Mouse (Mus musculus) adrenal gland, postnatal 14 days (tissue): Measurements from ENCODE around the gene Fgd4. TPM values are rescaled to one million over a fixed set of nuclear protein-coding genes. Genes with fewer than 3 reads are reported as not detected.

ENCODE experiments used
- total RNA-seq: library from RNA; stranded (reverse); gene quantifications from 2 replicates; pipeline ENCODE4 v1.2.3, GENCODE M21; 2021

The Fgd4 gene
- total RNA-seq, 1 experiment from 2014 or later, result 21.4 TPM

Other genes starting within 250 kb of the Fgd4 start
- 72.6 and 77.9 TPM in 2 replicates for gene Dnm1l, start 241.6 kb downstream of the Fgd4 start, total RNA-seq
- gene Olfr19, start 75.9 kb upstream of the Fgd4 start, total RNA-seq, result not detected in 2 replicates
- 0.44 and 0.53 TPM in 2 replicates for gene Spag6l, start 228.9 kb upstream of the Fgd4 start, total RNA-seq